Mouse (Mus musculus) T-helper 17 cell (primary cell): Measurements from ENCODE around the gene Apoa2.

Experiments used
- in situ Hi-C, 2 experiments: fragments of 300-600 bp; cut with MboI, MseI; formaldehyde crosslinking; loops; 1 replicate in 1 of 2; 2 replicates in 1 of 2; pipeline ENCODE4 v1.15.1; 2025; ENCODE audit warnings: high pct_unique_total_duplicates in 2 of 2

Apoa2 gene

DNA sequence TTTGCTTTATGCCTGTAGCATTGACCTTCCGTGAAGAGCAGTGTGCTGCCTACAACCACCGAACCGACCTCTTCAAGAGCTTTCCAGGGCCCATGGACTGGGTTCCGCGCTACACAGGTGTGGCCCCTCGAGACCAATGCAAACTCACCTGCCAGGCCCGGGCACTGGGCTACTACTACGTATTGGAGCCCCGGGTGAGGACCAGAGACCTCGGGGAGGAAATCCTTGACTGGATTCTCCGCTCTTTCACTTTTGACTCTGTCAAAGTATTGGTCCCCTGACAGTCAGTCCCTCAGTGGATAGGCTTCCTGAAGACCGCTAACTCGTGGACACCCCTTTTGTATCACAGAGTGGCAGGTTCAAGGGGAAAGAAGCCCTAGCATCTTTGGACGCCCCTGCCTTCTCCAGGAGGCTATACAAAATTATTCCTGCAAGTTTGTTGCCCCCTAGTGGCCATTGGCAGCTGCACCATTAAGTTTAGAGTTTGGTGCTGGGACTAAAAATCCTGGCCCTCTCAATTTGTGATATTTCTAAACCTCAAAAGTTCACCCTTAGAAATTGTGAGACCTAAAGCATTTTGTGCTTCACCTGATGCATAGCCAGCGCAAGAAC, 32.2 kb downstream of the Apoa2 start:
- in situ Hi-C loops: loop anchor here in 1 of 2 experiments (10.0 to 25.0 kb wide), 2 partner anchors 142 to 370 kb away; partner anchors contain the start of genes Cfap126, Dusp12 and Gm26620

DNA sequence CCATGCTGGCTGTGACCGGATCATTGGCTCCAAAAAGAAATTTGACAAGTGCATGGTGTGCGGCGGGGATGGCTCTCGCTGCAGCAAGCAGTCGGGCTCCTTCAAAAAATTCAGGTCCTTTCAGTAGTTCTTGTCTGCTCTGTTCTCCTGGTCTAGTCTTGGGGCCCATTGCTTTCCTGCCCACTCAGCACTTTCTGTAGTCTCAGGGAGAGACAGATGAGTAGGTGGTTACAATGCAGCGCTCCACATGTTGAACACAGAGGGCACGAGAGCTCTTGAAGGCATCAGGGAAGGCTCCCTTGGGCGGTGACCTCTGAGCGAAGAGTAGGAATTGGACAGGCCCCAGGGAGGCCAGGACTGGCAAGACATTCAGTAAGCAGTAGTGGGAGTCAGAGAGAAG, 32.9 kb downstream of the Apoa2 start:
- in situ Hi-C loops: loop anchor here in 1 of 2 experiments (10.0 to 25.0 kb wide), 2 partner anchors 143 to 370 kb away; partner anchors contain the start of genes Cfap126, Dusp12 and Gm26620

DNA sequence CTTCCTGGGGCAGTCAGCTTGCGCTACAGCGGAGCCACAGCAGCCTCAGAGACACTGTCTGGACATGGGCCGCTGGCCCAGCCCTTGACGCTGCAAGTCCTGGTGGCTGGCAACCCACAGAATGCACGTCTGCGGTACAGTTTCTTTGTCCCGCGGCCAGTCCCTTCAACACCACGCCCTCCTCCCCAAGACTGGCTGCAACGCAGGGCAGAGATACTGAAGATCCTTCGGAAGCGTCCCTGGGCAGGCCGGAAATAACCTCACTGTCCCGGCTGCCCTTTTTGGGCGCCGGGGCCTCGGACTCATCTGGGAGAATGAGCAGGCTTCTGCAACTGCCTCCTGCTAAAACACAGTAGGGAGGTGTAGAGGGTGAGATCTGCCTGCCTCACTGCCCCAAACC, 34.1 kb downstream of the Apoa2 start:
- in situ Hi-C loops: loop anchor here in 1 of 2 experiments (10.0 to 25.0 kb wide), 2 partner anchors 144 to 372 kb away; partner anchors contain the start of genes Cfap126, Dusp12 and Gm26620

DNA sequence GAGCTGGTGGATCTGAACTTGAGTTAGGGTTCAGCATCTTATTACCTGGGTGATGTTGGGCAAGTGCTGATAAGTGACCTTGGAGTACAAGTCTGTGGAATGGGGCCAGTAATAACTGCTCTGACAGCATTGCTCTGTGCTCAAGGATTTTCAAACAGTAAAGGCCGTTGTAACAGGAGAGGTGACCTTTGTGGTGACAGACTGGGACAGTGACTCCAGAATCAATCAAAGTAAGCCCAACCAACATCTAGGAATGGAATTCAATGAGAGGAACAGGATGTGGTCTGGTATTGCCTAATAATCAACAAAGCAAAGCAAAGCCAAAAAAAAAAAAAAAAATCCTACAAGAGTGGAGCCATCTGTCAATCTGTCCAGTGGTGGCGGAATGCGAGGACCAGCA, 35.5 kb downstream of the Apoa2 start:
- in situ Hi-C loops: loop anchor here in 1 of 2 experiments (25.0 kb wide), 1 partner anchor 373 kb away; the partner anchor contains the start of genes Dusp12 and Gm26620

DNA sequence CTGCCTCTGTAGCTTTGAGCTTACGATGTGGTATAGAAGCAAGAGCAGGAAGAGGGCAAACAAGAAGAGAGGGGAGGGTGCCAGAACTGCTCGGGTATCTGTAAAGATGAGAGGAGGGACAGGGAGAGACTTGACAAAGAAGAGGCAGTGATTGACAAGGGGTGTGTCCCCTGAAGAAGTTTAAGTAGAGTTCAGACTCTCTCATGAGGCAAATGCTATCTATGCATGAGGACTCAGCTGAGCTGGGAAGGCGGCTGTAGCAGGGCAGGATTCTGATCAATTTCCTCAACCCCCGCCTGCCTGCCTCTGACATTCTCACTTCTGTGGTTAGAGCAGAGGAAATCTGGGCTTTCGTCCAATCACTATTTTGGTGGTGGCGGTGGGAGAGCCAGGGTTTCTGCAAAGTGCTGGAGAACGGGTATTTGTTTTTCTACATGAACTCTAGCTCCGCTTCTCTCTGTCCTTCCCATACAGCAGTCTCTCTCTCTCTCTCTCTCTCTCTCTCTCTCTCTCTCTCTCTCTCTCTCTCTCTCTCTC, 37.8 kb downstream of the Apoa2 start:
- in situ Hi-C loops: loop anchor here in 1 of 2 experiments (25.0 kb wide), 1 partner anchor 375 kb away; the partner anchor contains the start of genes Dusp12 and Gm26620

DNA sequence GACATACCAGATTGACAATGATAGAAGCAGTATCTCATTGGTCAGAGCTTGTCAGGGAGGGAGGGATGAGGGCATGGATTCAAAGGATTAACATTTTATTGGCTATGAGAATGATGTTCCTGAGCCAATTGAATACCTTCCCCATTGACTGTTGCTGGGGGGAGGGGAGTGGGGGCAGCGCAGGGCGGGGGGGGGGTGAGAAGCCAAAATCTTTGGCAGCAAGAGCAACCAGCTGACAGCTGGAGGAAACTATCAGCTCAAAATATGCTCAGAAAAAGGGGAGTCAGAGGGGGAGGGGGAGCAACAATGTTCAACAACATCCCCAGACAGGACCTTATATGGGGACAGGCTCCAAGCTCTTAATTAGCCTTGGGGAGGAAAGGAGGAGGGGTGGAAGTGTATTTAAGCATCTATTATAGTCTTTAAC, 38.3 kb downstream of the Apoa2 start:
- in situ Hi-C loops: loop anchor here in 1 of 2 experiments (25.0 kb wide), 1 partner anchor 376 kb away; the partner anchor contains the start of genes Dusp12 and Gm26620

DNA sequence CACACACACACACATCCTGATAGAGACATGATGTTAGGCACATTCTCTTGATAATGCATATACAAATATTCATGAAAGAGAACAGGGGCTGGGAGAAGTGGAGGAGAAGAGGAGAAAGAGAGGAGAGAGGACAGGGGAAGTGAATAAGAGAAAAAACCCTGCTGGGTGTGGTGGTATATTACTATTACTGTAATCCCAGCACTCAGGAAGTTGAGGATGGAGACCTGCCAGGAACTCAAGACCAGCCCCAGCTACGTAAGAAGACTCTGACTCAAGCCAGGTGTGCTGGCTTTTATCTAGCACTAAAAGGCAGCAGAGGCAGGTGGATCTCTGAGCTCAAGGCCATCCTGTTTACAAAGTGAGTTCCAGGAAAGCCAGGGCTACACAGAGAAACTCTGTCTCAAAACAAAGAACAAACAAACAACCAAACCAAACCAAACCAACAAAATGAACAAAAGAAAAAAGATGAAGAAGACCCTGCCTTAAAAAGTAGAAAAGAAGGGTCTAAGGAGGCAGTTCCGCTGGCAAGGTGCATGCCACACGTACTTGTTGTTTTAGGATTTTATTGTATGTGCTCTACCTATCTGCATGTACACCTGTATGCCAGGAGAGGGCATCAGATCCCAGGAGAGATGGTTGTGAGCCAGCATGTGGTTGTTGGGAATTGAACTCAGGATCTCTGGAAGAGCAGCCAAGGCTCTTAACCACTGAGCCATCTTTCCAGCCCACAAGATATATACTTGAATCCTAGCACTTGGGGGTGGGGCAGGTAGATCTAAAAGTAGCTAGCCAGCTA, 39.0 kb downstream of the Apoa2 start:
- in situ Hi-C loops: loop anchor here in 1 of 2 experiments (25.0 kb wide), 1 partner anchor 377 kb away; the partner anchor contains the start of genes Dusp12 and Gm26620

DNA sequence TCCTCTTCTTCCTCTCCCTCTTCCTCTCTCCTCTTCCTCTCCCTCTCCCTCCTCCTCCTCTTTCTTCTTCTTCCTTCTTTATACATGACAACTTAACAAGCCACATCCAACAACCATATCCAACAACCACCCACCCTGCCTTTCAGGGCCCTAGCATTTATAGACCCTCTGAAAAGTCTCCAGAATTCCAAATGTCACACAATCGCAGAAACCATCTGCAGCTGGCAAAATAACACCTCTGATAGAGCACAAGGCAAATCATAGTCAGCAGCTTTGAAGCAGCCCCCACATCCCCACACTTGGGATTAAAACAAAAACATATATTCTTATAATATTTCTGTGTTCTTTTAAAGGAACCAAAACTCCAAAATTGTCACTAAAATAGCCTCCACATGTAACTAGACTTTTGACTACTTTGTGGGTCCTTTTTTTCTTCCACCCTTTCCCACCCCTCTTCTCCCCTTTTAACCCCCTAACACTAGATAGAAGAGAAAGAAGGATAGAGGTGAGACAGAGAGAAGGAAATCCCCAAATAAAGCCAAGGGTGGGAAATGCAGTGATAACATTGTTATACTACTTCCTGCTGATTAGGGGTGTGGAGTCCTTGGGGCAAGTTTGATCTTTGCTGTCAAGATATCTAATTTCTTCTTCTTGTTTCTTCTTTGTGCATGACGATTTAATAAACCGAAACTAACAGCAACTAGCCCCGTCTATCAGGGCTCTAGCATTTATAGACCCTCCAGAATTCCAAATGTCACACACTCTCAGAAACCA, 41.3 kb downstream of the Apoa2 start:
- in situ Hi-C loops: loop anchor here in 1 of 2 experiments (25.0 kb wide), 1 partner anchor 379 kb away; the partner anchor contains the start of genes Dusp12 and Gm26620

DNA sequence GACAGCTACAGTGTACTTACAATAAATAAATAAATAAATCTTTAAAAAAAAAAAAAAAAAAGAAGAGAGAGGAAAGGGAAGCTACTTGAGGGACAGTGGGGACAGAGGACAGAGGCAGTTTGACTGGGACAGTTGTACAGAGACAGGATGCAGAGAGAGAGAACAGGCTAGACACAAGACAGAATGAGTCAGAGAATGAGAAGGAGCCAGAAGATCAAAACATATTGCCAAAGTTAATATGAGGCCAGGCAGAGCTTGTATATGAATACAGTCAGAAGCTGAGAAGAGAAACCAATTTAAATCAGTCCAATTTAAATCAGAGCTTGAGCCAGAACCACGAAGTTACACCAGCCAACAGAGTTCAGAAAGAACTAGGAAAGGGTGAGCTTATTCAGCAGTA, 43.5 kb downstream of the Apoa2 start:
- in situ Hi-C loops: loop anchor here in 1 of 2 experiments (25.0 kb wide), 1 partner anchor 381 kb away; the partner anchor contains the start of genes Dusp12 and Gm26620

DNA sequence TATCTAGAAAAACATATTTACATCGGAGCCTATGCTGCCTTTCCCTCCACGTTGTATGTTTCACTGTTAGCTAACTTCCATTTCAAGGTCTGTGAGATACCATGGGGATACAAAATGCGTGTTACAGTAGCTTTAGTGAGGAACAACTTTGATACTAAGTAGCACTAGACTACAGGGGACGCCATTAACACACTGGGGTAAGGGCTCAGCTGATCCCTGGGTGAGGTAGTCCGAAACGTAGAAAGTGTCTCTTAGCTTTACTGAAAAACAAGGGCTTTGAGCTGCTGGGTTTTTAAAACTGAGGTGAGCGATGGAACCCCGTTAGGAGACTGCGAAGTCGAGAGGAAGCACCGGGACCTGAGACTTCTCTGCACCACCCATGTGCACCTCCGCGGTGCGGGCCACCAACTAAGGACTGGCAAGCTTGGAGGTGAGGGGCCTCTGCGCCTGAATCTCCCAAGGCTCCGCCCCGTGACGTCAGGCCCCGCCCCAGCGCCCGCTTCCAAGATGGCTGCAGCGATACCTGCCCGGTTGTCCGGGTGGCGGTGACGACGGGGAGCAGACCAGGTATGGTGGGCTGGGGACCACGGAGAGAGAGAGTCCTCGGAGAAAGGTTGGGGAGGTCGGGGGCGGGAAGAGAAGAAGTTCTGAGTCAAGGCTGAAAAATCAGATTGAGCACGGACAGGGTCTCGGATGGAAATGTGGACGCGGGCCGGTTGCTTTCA, 45.2 kb downstream of the Apoa2 start, which contains the start of gene B4galt3:
TSS of gene B4galt3 (plus strand) at position 481 of the 725 bp plus-strand sequence.
- in situ Hi-C loops: loop anchor here in 1 of 2 experiments (25.0 kb wide), 1 partner anchor 383 kb away; the partner anchor contains the start of genes Dusp12 and Gm26620

DNA sequence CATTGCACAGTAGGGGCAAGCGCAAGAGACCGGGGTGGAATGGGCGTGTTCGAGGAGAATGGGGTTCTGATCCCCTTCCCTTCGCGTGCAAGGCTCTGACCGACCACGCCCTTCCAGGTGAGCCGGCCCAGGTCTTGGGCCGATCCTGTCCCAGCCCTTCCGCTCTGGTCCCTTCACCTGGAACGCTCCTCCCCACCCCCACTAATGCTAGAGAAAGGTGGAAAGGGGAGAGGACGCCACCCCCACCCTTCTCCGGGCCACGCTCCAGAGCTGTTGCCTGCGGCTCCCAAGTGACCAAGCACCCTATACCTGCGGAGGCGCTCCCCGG, 45.7 kb downstream of the Apoa2 start:
- in situ Hi-C loops: loop anchor here in 1 of 2 experiments (25.0 kb wide), 1 partner anchor 383 kb away; the partner anchor contains the start of genes Dusp12 and Gm26620

DNA sequence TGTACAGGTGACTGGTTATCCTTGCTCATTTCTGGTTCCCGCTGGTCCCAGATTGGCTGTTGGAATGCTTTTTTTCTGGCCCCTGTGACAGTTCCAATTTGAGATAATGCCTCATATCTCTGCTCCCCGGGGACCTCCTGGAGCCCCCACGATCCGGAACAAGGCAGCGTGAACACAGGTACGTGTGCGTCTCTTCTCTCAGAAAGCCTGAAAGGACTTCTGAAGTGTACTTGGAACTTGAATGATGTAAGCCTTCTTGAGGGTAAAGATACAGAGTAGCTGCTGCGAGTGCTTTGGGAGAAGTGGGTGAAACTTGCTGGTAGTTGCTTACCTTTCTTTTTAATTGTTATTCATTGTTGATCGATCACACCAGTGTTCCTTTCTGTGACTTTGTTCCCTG, 46.3 kb downstream of the Apoa2 start:
- in situ Hi-C loops: loop anchor here in 1 of 2 experiments (25.0 kb wide), 1 partner anchor 384 kb away; the partner anchor contains the start of genes Dusp12 and Gm26620

DNA sequence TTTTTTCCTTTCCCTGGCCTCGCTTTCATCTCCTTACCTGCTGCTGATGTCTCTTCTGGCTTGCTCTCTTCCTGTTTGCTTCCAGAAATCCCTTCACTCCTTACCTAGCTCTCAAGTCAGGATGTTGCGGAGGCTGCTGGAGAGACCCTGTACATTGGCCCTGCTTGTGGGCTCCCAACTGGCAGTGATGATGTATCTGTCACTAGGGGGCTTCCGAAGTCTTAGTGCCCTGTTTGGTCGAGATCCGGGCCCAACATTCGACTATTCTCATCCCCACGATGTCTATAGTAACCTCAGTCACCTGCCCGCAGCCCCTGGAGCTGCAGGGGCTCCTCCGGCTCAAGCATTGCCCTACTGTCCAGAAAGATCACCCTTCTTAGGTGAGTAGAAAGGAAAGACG, 46.8 kb downstream of the Apoa2 start:
- in situ Hi-C loops: loop anchor here in 1 of 2 experiments (25.0 kb wide), 1 partner anchor 384 kb away; the partner anchor contains the start of genes Dusp12 and Gm26620

DNA sequence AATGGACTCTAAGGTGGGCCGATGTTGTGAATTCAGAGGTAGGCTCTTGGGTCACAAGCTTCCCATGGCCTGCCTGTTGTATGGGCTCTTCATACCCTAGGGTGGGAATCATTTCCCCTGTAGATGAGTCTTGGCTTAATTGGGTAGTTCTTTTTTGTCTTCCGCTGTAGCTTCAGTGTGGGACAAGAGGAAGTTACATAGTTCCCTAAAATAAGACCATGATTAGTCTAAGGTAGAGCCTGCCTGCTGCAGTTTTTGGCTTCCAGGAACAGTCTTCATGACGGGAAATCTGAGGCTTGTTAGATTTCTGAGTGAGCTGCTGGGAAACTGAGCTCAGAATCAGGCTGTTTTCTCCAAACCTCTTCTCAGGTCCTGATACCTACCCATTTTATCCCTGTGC, 47.2 kb downstream of the Apoa2 start:
- in situ Hi-C loops: loop anchor here in 1 of 2 experiments (25.0 kb wide), 1 partner anchor 385 kb away; the partner anchor contains the start of genes Dusp12 and Gm26620

DNA sequence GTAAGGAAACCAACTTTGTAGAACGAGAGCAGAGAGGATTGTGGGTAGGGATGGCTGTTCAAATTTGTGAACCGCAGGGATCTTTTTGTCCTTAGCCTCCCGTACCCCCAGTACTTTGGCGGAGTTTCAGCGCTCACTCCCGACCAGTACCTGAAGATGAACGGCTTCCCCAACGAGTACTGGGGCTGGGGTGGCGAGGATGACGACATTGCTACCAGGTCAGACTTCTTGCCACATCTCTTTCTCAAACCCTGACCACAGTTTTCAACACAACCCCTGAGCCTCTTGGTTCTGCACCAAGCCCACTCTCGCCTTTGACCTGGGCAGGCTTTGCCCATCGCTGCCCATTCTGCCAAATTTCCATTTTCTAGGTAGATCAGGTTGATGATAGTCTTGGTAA, 49.3 kb downstream of the Apoa2 start:
- in situ Hi-C loops: loop anchor here in 1 of 2 experiments (25.0 kb wide), 1 partner anchor 387 kb away; the partner anchor contains the start of genes Dusp12 and Gm26620

DNA sequence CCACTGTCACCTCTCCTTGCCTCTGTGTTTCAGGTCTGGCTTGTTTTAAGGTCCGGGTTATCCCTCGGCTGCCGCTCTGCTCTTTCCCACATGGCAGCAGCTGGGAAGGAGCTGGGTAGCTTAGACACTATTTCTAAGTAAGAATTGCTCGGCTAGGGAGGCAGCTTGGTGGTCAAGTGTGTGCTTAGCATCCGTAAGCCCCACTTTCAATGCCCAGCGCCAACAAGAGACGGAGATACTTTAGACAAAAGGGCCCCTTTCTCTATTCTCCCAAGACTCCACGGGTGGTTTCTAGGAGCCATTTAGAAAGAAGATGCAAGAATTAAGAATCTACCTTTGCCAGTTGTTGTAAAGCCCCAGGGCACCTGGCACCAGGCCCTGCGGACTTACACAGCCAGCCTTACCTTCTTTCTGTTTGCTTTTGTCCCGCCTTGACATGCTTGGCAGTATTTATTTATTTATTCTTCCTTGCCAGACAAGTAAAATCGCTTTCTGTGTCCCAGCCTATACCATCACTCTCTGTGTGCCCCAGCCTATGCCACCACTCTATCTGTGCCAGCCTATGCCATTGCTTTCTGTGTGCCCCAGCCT, 50.4 kb downstream of the Apoa2 start:
- in situ Hi-C loops: no loop called here
